Mouse (Mus musculus) gastrocnemius, adult 18-20 months (tissue): ENCODE measurements around the gene Pdgfc. TPM values are rescaled to one million over a fixed set of nuclear protein-coding genes. Genes with fewer than 3 reads are reported as not detected.
A peak's percentile ranks its signal among the peaks of the same experiment; 100 is the strongest.

Source experiments
- DNase-seq: peaks from one replicate; pipeline ENCODE4 v3.0.0; 2021; ENCODE audit warnings: low spot score
- long read RNA-seq, 2 experiments: library from polyadenylated mRNA; stranded (forward); transcript quantifications; one replicate each; pipeline ENCODE4 v2.0.0; 2021
- total RNA-seq, 2 experiments: library from RNA; stranded (reverse); gene quantifications; 2 replicates each; pipeline ENCODE4 v1.2.3; 2021

The Pdgfc gene
- 1 to 10 TPM; 1.9 to 3.5 TPM for total RNA-seq
- long read RNA-seq, experiment 1, partial matches to known transcripts, result 0 of 3 reads
- long read RNA-seq, experiment 1, other reads (novel, unspliced or antisense), result 0 of 3 reads
- long read RNA-seq, experiment 2, partial matches to known transcripts, result 0 of 5 reads
- long read RNA-seq, experiment 2, other reads (novel, unspliced or antisense), result 0 of 5 reads

- no peak for DNase-seq
These were observed at the start of gene Pdgfc for GRCm38 (mm10) chr3:81036151-81036553. Pdgfc (plus strand) TSS chr3:81036416.

GRCm38 (mm10) chr3:81009245-81009644, 27.0 kb upstream of the Pdgfc start:
- DNase-seq, result no peak

GRCm38 (mm10) chr3:81009899-81010298, 26.3 kb upstream of the Pdgfc start:
- no peak for DNase-seq

GRCm38 (mm10) chr3:81017385-81018051, 18.7 kb upstream of the Pdgfc start:
- DNase-seq, result peak; percentile 17

GRCm38 (mm10) chr3:81020064-81020463, 16.2 kb upstream of the Pdgfc start:
- DNase-seq, result no peak

- no peak for DNase-seq
These were observed 14.4 kb upstream of the Pdgfc start for GRCm38 (mm10) chr3:81021783-81022182.

- no peak for DNase-seq
These were observed 13.9 kb upstream of the Pdgfc start for GRCm38 (mm10) chr3:81022266-81022665.

- no peak for DNase-seq
These were observed 13.4 kb upstream of the Pdgfc start for GRCm38 (mm10) chr3:81022845-81023244.

GRCm38 (mm10) chr3:81023568-81023967, 12.6 kb upstream of the Pdgfc start:
- no peak for DNase-seq

GRCm38 (mm10) chr3:81025568-81026213, 10.5 kb upstream of the Pdgfc start:
- DNase-seq, result no peak

- DNase-seq, result no peak
These were observed 7.9 kb upstream of the Pdgfc start for GRCm38 (mm10) chr3:81028361-81028760.

GRCm38 (mm10) chr3:81029321-81029720, 6.9 kb upstream of the Pdgfc start:
- DNase-seq, result no peak

- no peak for DNase-seq
These were observed 6.3 kb upstream of the Pdgfc start for GRCm38 (mm10) chr3:81029909-81030308.

- no peak for DNase-seq
These were observed 5.9 kb upstream of the Pdgfc start for GRCm38 (mm10) chr3:81030311-81030710.

GRCm38 (mm10) chr3:81032014-81032413, 4.2 kb upstream of the Pdgfc start:
- no peak for DNase-seq

- no peak for DNase-seq
These were observed 1.7 kb upstream of the Pdgfc start for GRCm38 (mm10) chr3:81034336-81035102.

GRCm38 (mm10) chr3:81036554-81037311, 517 bp downstream of the Pdgfc start:
- peak; percentile 31 for DNase-seq

- peak; percentile 9 for DNase-seq
These were observed 1.2 kb downstream of the Pdgfc start for GRCm38 (mm10) chr3:81037312-81037859.

GRCm38 (mm10) chr3:81039131-81039653, 3.0 kb downstream of the Pdgfc start:
- peak; percentile 47 for DNase-seq

- no peak for DNase-seq
These were observed 8.6 kb downstream of the Pdgfc start for GRCm38 (mm10) chr3:81044653-81045343.
